8 mouse cellular contexts compared by ENCODE assay signal in the genomic region with DNA sequence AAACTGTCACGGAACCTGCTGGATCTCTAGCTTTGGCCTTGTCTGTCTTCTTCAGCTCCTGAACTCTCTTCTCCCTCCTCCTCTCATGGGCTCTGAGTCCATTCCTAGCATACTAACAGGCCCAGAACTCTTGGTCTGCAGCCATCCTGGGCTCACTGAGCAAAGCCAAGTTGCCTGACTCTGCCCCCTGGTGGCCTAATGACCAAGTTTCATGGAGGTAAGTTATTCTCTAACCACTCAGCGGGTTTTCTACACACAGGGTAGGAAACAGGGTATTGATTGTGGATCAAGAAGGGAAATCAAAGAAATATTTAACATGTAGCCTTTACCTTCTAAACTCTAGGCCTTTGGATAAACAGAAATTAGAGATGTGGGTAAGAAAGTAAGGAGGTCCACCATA. TPM values are rescaled to one million over a fixed set of nuclear protein-coding genes. Genes with fewer than 3 reads are reported as not detected.
DNase-seq lines count a peak whose midpoint lies in the region; ATAC-seq lines count a peak whose summit lies in the region.

A gene (plus strand): TSS at position 21 of the 400 bp plus-strand sequence.

- ATAC-seq in hindbrain, embryonic 13.5 days (ENCODE audit: low FRiP score): 0 out of 2 replicates have a peak, but pooled peaks have one; percentile 46

- no peaks in the 10 kb centered on the region for H3K27me3 ChIP-seq in hindbrain, embryonic 13.5 days

- no peak within 1 kb of the TSS for H3K4me2 ChIP-seq in hindbrain, embryonic 13.5 days

- DNase-seq in R1 (ENCODE audit: low read depth, low spot score): peak; percentile 82
- peak; percentile 59 for DNase-seq in cerebellum, adult 9-11 months
- DNase-seq in frontal cortex, postnatal 14 days (ENCODE audit: low spot score in 2 of 2): peak; percentile 37 to 69
- DNase-seq in layer of hippocampus, postnatal 14 days (ENCODE audit: low spot score in 2 of 2): peak; percentile 75 to 85
- DNase-seq in lung, postnatal 25 days (ENCODE audit: low spot score): peak; percentile 87
- DNase-seq in retina, postnatal 7 days (ENCODE audit: low read depth, low spot score): peak; percentile 48
- DNase-seq in urinary bladder, adult 18-20 months (ENCODE audit: low spot score in 2 of 2): peak; percentile 52 to 62

- no peaks in the 10 kb centered on the region for H3K4me1 ChIP-seq in hindbrain, embryonic 13.5 days (replicated peaks)

- H3K9ac ChIP-seq in hindbrain, embryonic 13.5 days: no peak within 1 kb of the TSS

- H3K27ac ChIP-seq in hindbrain, embryonic 13.5 days: no peak within 1 kb of the TSS

- 38% methylated on average over 2 of the region's 2 CpGs for WGBS in hindbrain, embryonic 13.5 days

- no peaks in the 10 kb centered on the region for H3K9me3 ChIP-seq in hindbrain, embryonic 13.5 days

- H3K4me3 ChIP-seq in hindbrain, embryonic 13.5 days: no peak within 1 kb of the TSS

- H3K36me3 ChIP-seq in hindbrain, embryonic 13.5 days: no peaks in the 10 kb centered on the region

RNA-seq across cellular contexts. Expression of the gene that starts here (rescaled TPM):
- polyA plus RNA-seq in hindbrain, embryonic 13.5 days (2015; fragmentation: Nextera tagmentation; extraction: Ambion mirVana): not detected in 2 replicates
- total RNA-seq in layer of hippocampus, postnatal 14 days (2021): not detected

Comparison
In these comparisons a context has a peak if more than half of its experiments do, and no peak if none do; other contexts are left out.
1. Peak in ATAC-seq in hindbrain, embryonic 13.5 days; RNA of the gene not detected or under 1 TPM.
2. Peak in DNase-seq in layer of hippocampus, postnatal 14 days; RNA of the gene not detected or under 1 TPM.